Mouse (Mus musculus) G1E (cell line): ENCODE results near the gene Enox1. TPM values are rescaled to one million over a fixed set of nuclear protein-coding genes. Genes with fewer than 3 reads are reported as not detected.

Source experiments
- ATAC-seq: 2 replicates; pipeline ENCODE4 v1.8.0; 2016; ENCODE audit warnings: mild to moderate bottlenecking; ENCODE audit not compliant: insufficient number of reproducible peaks, poor library complexity, low FRiP score, severe bottlenecking; ENCODE audit errors: extremely low read depth
- DNase-seq: peaks from one replicate; pipeline ENCODE4 v3.0.0; 2012; ENCODE audit warnings: low spot score
- H3K27me3 ChIP-seq: 2 replicates; pipeline ENCODE4 v1.6.1; 2012; ENCODE audit warnings: mild to moderate bottlenecking, low read length, inconsistent platforms; ENCODE audit not compliant: insufficient read depth
- H3K36me3 ChIP-seq: replicated peaks from 2 replicates; pipeline ENCODE3; 2012; ENCODE audit warnings: mild to moderate bottlenecking, inconsistent platforms
- H3K4me1 ChIP-seq: 2 replicates; pipeline ENCODE4 v1.6.1; 2012; ENCODE audit warnings: low read depth, low read length, inconsistent platforms, mixed read lengths; ENCODE audit not compliant: insufficient read depth
- H3K4me3 ChIP-seq: 2 replicates; pipeline ENCODE4 v1.5.1; 2012; ENCODE audit warnings: low read depth, mild to moderate bottlenecking, inconsistent platforms, low read length, moderate library complexity, mixed read lengths
- H3K9me3 ChIP-seq: replicated peaks from 2 replicates; pipeline ENCODE4 v1.6.1; 2012; ENCODE audit warnings: inconsistent platforms
- CTCF ChIP-seq: IDR thresholded peaks from 2 replicates; pipeline ENCODE4 v1.5.1; 2012; ENCODE audit warnings: low read depth, low read length, inconsistent platforms, mixed read lengths
- GATA1 ChIP-seq: IDR thresholded peaks from 2 replicates; pipeline ENCODE4 v1.6.1; 2012; ENCODE audit warnings: borderline replicate concordance, low read length, inconsistent platforms, mixed read lengths
- GATA2 ChIP-seq: IDR thresholded peaks from 2 replicates; pipeline ENCODE4 v1.6.1; 2012; ENCODE audit warnings: low read depth, low read length, inconsistent platforms, borderline replicate concordance
- POLR2AphosphoS5 ChIP-seq: IDR thresholded peaks from 2 replicates; pipeline ENCODE4 v1.6.1; 2012; ENCODE audit warnings: low read depth, low read length, inconsistent platforms; ENCODE audit not compliant: insufficient replicate concordance
- TAL1 ChIP-seq: conservative IDR thresholded peaks from 2 replicates; pipeline ENCODE4 v1.6.1; 2012; ENCODE audit warnings: low read depth, low read length, inconsistent platforms, mixed read lengths
- polyA plus RNA-seq: library from polyadenylated mRNA; stranded (reverse); fragments of >175 nt; gene quantifications from 2 replicates; pipeline ENCODE4 v1.2.3, GENCODE M21; 2012
- total RNA-seq, 2 experiments: library from RNA; stranded (forward) in 1 of 2; stranded (reverse) in 1 of 2; fragments of 200-1000 nt in 1 of 2; fragments of >200 nt in 1 of 2; fragmentation: Nextera tagmentation in 1 of 2; gene quantifications; 2 replicates each; pipeline ENCODE4 v1.2.3; 2014 to 2017

Gene Enox1
- total and polyA plus RNA-seq, 3 experiments = 0.05 TPM; not detected in 2

DNA sequence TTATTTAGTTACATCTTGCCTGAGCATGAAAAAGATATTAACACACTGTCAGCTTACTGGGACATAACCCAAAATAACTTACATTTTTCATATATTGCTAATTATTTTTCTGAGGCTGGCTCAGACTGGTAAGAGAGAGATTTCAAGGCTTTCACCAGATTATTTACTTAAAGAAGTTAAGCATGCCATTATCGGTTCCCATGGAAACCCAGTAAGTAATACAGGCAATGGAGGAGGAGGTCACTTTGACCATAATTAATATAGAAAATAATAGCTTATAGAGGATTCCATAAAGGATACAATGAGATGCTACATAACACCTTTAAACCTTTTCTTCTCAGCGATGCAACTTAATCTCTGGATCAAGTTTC lies 476.6 kb downstream of the Enox1 start:
- TF ChIP-seq GATA2 = no peak
- TF ChIP-seq TAL1 = no peak
- no peak for TF ChIP-seq CTCF
- TF ChIP-seq GATA1 = no peak
- ATAC-seq = no peak
- Histone ChIP-seq H3K4me1 (no peaks in the 10 kb centered on the region), H3K36me3 (no peaks in the 10 kb centered on the region), H3K4me3 (no peak overlapping the region), H3K27me3 (no peaks in the 10 kb centered on the region), H3K9me3 (peaks cover 64% of the 10 kb centered on the region)
- DNase-seq = no peak

DNA sequence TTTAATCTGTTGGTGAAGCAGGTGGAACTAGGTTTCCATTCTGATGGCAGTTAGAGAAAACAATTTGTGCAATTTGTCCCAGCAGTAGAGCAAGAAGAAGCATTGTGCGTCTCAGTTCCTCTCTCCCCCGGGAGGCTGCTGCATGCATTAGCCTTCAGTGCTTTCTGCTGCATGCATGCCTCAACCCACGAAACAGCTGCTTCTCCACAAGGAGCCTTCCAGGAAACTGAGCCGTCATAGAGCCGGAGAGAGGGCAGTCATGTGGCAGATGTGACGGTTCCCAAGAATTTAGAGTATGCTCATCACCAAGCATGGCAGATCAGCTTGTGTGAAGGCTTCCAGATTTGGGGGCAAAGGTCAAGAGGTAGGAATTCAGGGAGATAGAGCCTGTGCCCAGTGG lies 480.4 kb downstream of the Enox1 start:
- Histone ChIP-seq H3K4me3 (no peak overlapping the region), H3K27me3 (no peaks in the 10 kb centered on the region), H3K4me1 (no peaks in the 10 kb centered on the region), H3K9me3 (peaks cover 46% of the 10 kb centered on the region), H3K36me3 (no peaks in the 10 kb centered on the region)
- ATAC-seq (no peak), DNase-seq (no peak)
- TF ChIP-seq TAL1 (no peak), GATA1 (no peak), POLR2AphosphoS5 (no peak), GATA2 (no peak), CTCF (no peak)

GRCm38 (mm10) chr14:77638148-77638547 lies 481.6 kb downstream of the Enox1 start:
- TF ChIP-seq GATA2 (no peak), TAL1 (no peak), CTCF (no peak), GATA1 (no peak), POLR2AphosphoS5 (no peak)
- H3K27me3 ChIP-seq = no peaks in the 10 kb centered on the region
- no peak for DNase-seq
- no peak for ATAC-seq
- H3K9me3 ChIP-seq = peaks cover 51% of the 10 kb centered on the region
- no peak overlapping the region for H3K4me3 ChIP-seq
- no peaks in the 10 kb centered on the region for H3K4me1 ChIP-seq
- H3K36me3 ChIP-seq = no peaks in the 10 kb centered on the region

- H3K9me3 ChIP-seq = peaks cover 53% of the 10 kb centered on the region
- TF ChIP-seq POLR2AphosphoS5 (no peak), GATA1 (no peak), CTCF (no peak), GATA2 (no peak), TAL1 (no peak)
- H3K36me3 ChIP-seq = no peaks in the 10 kb centered on the region
- no peaks in the 10 kb centered on the region for H3K4me1 ChIP-seq
- DNase-seq = no peak
- no peak overlapping the region for H3K4me3 ChIP-seq
- no peaks in the 10 kb centered on the region for H3K27me3 ChIP-seq
- no peak for ATAC-seq
These were observed 482.1 kb downstream of the Enox1 start for GRCm38 (mm10) chr14:77638616-77639015.

GRCm38 (mm10) chr14:77639586-77639985 lies 483.0 kb downstream of the Enox1 start:
- ATAC-seq (no peak), DNase-seq (no peak)
- peaks cover 56% of the 10 kb centered on the region for H3K9me3 ChIP-seq
- H3K36me3 ChIP-seq = no peaks in the 10 kb centered on the region
- H3K4me1 ChIP-seq = no peaks in the 10 kb centered on the region
- H3K27me3 ChIP-seq = no peaks in the 10 kb centered on the region
- no peak overlapping the region for H3K4me3 ChIP-seq
- TF ChIP-seq TAL1 (no peak), POLR2AphosphoS5 (no peak), GATA2 (no peak), GATA1 (no peak), CTCF (no peak)

GRCm38 (mm10) chr14:77642314-77642713 lies 485.8 kb downstream of the Enox1 start:
- H3K4me3 ChIP-seq = no peak overlapping the region
- no peak for TF ChIP-seq GATA2
- TF ChIP-seq CTCF = no peak

GRCm38 (mm10) chr14:77646196-77646595 lies 489.6 kb downstream of the Enox1 start:
- H3K36me3 ChIP-seq = no peaks in the 10 kb centered on the region
- ATAC-seq (no peak), DNase-seq (no peak)
- H3K4me1 ChIP-seq = no peaks in the 10 kb centered on the region
- TF ChIP-seq TAL1 (no peak), CTCF (no peak), GATA1 (no peak), GATA2 (no peak), POLR2AphosphoS5 (no peak)
- peaks cover 54% of the 10 kb centered on the region for H3K9me3 ChIP-seq
- no peak overlapping the region for H3K4me3 ChIP-seq
- H3K27me3 ChIP-seq = no peaks in the 10 kb centered on the region

More at GRCm38 (mm10) chr14:77642314-77642713, 485.8 kb downstream of the Enox1 start:
- no peak for ATAC-seq
- H3K27me3 ChIP-seq = no peaks in the 10 kb centered on the region
- H3K9me3 ChIP-seq = peaks cover 43% of the 10 kb centered on the region
- H3K36me3 ChIP-seq = no peaks in the 10 kb centered on the region
- DNase-seq = no peak
- no peaks in the 10 kb centered on the region for H3K4me1 ChIP-seq
